Mouse (Mus musculus) midbrain, embryonic 13.5 days (tissue): ENCODE measurements around the gene Adgrf3. TPM values are rescaled to one million over a fixed set of nuclear protein-coding genes. Genes with fewer than 3 reads are reported as not detected.
"Not testable (repeated sequence)": the region's sequence is repeated elsewhere in the genome, so short reads cannot be mapped to it uniquely, and the experiment has no call there.

Source experiments
- ATAC-seq: fragments of 200-750 bp; cut with Nextera tagmentation; 2 replicates; pipeline ENCODE4 v1.8.0; 2017; ENCODE audit warnings: mild to moderate bottlenecking, moderate TSS enrichment, moderate library complexity
- H3K27ac ChIP-seq: fragments of 300-500 bp; sonication (generic); 2 replicates; pipeline ENCODE4 v1.5.1; 2015; ENCODE audit warnings: inconsistent platforms, mild to moderate bottlenecking, moderate library complexity
- H3K27me3 ChIP-seq: fragments of 300-500 bp; sonication (generic); 2 replicates; pipeline ENCODE4 v1.6.1; 2015; ENCODE audit warnings: mild to moderate bottlenecking, inconsistent platforms
- H3K36me3 ChIP-seq: fragments of 300-500 bp; sonication (generic); 2 replicates; pipeline ENCODE4 v1.6.1; 2015; ENCODE audit warnings: mild to moderate bottlenecking, inconsistent platforms
- H3K4me1 ChIP-seq: fragments of 300-500 bp; sonication (generic); replicated peaks from 2 replicates; pipeline ENCODE4 v1.6.1; 2015; ENCODE audit warnings: inconsistent platforms
- H3K4me2 ChIP-seq: fragments of 300-500 bp; sonication (generic); replicated peaks from 2 replicates; pipeline ENCODE4 v1.6.1; 2015; ENCODE audit warnings: moderate library complexity, mild to moderate bottlenecking, inconsistent platforms
- H3K4me3 ChIP-seq: fragments of 300-500 bp; sonication (generic); replicated peaks from 2 replicates; pipeline ENCODE4 v1.5.1; 2015; ENCODE audit warnings: mild to moderate bottlenecking, inconsistent platforms
- H3K9ac ChIP-seq: fragments of 300-500 bp; sonication (generic); replicated peaks from 2 replicates; pipeline ENCODE4 v1.6.1; 2015; ENCODE audit warnings: mild to moderate bottlenecking, inconsistent platforms
- H3K9me3 ChIP-seq: fragments of 300-500 bp; sonication (generic); 2 replicates; pipeline ENCODE4 v1.6.1; 2016; ENCODE audit warnings: mild to moderate bottlenecking, inconsistent platforms
- WGBS: fragments of 180-500 bp; shearing (Covaris S2); methylation state at CpG from one replicate; pipeline ENCODE4 v1.1.7; 2015; 5-methylcytosine and 5-hydroxymethylcytosine counted together
- polyA plus RNA-seq: library from polyadenylated mRNA; unstranded; fragments of >200 nt; fragmentation: Nextera tagmentation; extraction: Ambion mirVana; gene quantifications from 2 replicates; pipeline ENCODE4 v1.2.1, GENCODE M21; 2015

Adgrf3 gene
- polyA plus RNA-seq, 1 experiment from 2014 or later: not detected

GRCm38 (mm10) chr5:30230901-30231300 lies 25.4 kb upstream of the Adgrf3 start:
- no peak overlapping the region for H3K4me3 ChIP-seq
- no peaks in the 10 kb centered on the region for H3K27me3 ChIP-seq
- H3K9me3 ChIP-seq: 0 out of 2 replicates have a peak, but pooled peaks cover 2% of the 10 kb centered on the region
- peaks cover 5% of the 10 kb centered on the region for H3K36me3 ChIP-seq
- H3K4me2 ChIP-seq: no peak overlapping the region
- H3K4me1 ChIP-seq: peaks cover 31% of the 10 kb centered on the region
- 83% methylated on average over 4 of the region's 4 CpGs for WGBS
- ATAC-seq: no peak
- H3K9ac ChIP-seq: no peak overlapping the region
- H3K27ac ChIP-seq: no peak overlapping the region

- H3K9me3 ChIP-seq: no peaks in the 10 kb centered on the region
- no peak overlapping the region for H3K27ac ChIP-seq
- peaks cover 6% of the 10 kb centered on the region for H3K36me3 ChIP-seq
- no peaks in the 10 kb centered on the region for H3K27me3 ChIP-seq
- ATAC-seq: no peak
- H3K4me3 ChIP-seq: no peak overlapping the region
- 97% methylated on average over 8 of the region's 8 CpGs for WGBS
- no peaks in the 10 kb centered on the region for H3K4me1 ChIP-seq
- H3K9ac ChIP-seq: no peak overlapping the region
- no peak overlapping the region for H3K4me2 ChIP-seq
These were observed 17.2 kb upstream of the Adgrf3 start for GRCm38 (mm10) chr5:30222681-30223080.

- Histone ChIP-seq H3K4me3 (no peak overlapping the region), H3K4me1 (no peaks in the 10 kb centered on the region), H3K4me2 (no peak overlapping the region), H3K36me3 (peaks cover 6% of the 10 kb centered on the region), H3K27ac (no peak overlapping the region), H3K9me3 (no peaks in the 10 kb centered on the region), H3K27me3 (no peaks in the 10 kb centered on the region), H3K9ac (no peak overlapping the region)
- 88% methylated on average over 8 of the region's 8 CpGs for WGBS
- ATAC-seq: no peak
These were observed 15.1 kb upstream of the Adgrf3 start for GRCm38 (mm10) chr5:30220666-30221065.

- H3K4me1 ChIP-seq: no peaks in the 10 kb centered on the region
- no peaks in the 10 kb centered on the region for H3K27me3 ChIP-seq
- H3K4me2 ChIP-seq: no peak overlapping the region
- H3K27ac ChIP-seq: no peak overlapping the region
- ATAC-seq: no peak
- H3K36me3 ChIP-seq: peaks cover 6% of the 10 kb centered on the region
- WGBS: 92% methylated on average over 2 of the region's 2 CpGs
- H3K9ac ChIP-seq: no peak overlapping the region
- H3K4me3 ChIP-seq: no peak overlapping the region
- no peaks in the 10 kb centered on the region for H3K9me3 ChIP-seq
These were observed 14.2 kb upstream of the Adgrf3 start for GRCm38 (mm10) chr5:30219715-30220114.

- no peaks in the 10 kb centered on the region for H3K9me3 ChIP-seq
- no peak for ATAC-seq
- H3K4me2 ChIP-seq: no peak overlapping the region
- 80% methylated on average over 5 of the region's 5 CpGs for WGBS
- H3K36me3 ChIP-seq: no peaks in the 10 kb centered on the region
- H3K4me3 ChIP-seq: no peak overlapping the region
- no peak overlapping the region for H3K9ac ChIP-seq
- H3K27me3 ChIP-seq: no peaks in the 10 kb centered on the region
- H3K27ac ChIP-seq: no peak overlapping the region
- no peaks in the 10 kb centered on the region for H3K4me1 ChIP-seq
These were observed 10.4 kb upstream of the Adgrf3 start for GRCm38 (mm10) chr5:30215970-30216369.

GRCm38 (mm10) chr5:30214889-30215288 lies 9.4 kb upstream of the Adgrf3 start:
- Histone ChIP-seq H3K9me3 (no peaks in the 10 kb centered on the region), H3K27me3 (no peaks in the 10 kb centered on the region), H3K4me3 (no peak overlapping the region), H3K9ac (no peak overlapping the region), H3K36me3 (no peaks in the 10 kb centered on the region), H3K27ac (no peak overlapping the region), H3K4me1 (no peaks in the 10 kb centered on the region), H3K4me2 (no peak overlapping the region)
- ATAC-seq: no peak
- 15% methylated on average over 4 of the region's 4 CpGs for WGBS

- H3K9ac ChIP-seq, H3K27me3 ChIP-seq, H3K27ac ChIP-seq, ATAC-seq, H3K9me3 ChIP-seq, H3K36me3 ChIP-seq, H3K4me2 ChIP-seq, H3K4me1 ChIP-seq, H3K4me3 ChIP-seq: not testable (repeated sequence)
- 90% methylated on average over 5 of the region's 5 CpGs for WGBS
These were observed 5.2 kb upstream of the Adgrf3 start for GRCm38 (mm10) chr5:30210758-30211157.

- Histone ChIP-seq H3K4me3 (no peak overlapping the region), H3K9ac (no peak overlapping the region), H3K4me2 (no peak overlapping the region), H3K27ac (no peak overlapping the region), H3K36me3 (no peaks in the 10 kb centered on the region), H3K9me3 (no peaks in the 10 kb centered on the region), H3K4me1 (no peaks in the 10 kb centered on the region), H3K27me3 (no peaks in the 10 kb centered on the region)
- 66% methylated on average over 6 of the region's 6 CpGs for WGBS
- no peak for ATAC-seq
These were observed 1.8 kb upstream of the Adgrf3 start for GRCm38 (mm10) chr5:30207276-30207675.

GRCm38 (mm10) chr5:30205034-30205433 lies 488 bp downstream of the Adgrf3 start:
- Histone ChIP-seq H3K27ac (no peak overlapping the region), H3K4me1 (no peaks in the 10 kb centered on the region), H3K36me3 (no peaks in the 10 kb centered on the region), H3K4me3 (no peak overlapping the region), H3K9me3 (no peaks in the 10 kb centered on the region), H3K27me3 (no peaks in the 10 kb centered on the region), H3K9ac (no peak overlapping the region), H3K4me2 (no peak overlapping the region)
- no peak for ATAC-seq
- WGBS: 75% methylated on average over 3 of the region's 3 CpGs

- WGBS: 48% methylated on average over 1 of the region's 1 CpGs
- no peaks in the 10 kb centered on the region for H3K36me3 ChIP-seq
- no peak for ATAC-seq
- H3K27me3 ChIP-seq: no peaks in the 10 kb centered on the region
- H3K9ac ChIP-seq: no peak overlapping the region
- no peak overlapping the region for H3K4me3 ChIP-seq
- no peak overlapping the region for H3K27ac ChIP-seq
- no peak overlapping the region for H3K4me2 ChIP-seq
- H3K9me3 ChIP-seq: no peaks in the 10 kb centered on the region
- no peaks in the 10 kb centered on the region for H3K4me1 ChIP-seq
These were observed 1.1 kb downstream of the Adgrf3 start for GRCm38 (mm10) chr5:30204441-30204840.

GRCm38 (mm10) chr5:30203216-30203885 lies 2.2 kb downstream of the Adgrf3 start:
- no peak for ATAC-seq
- H3K4me2 ChIP-seq: no peak overlapping the region
- H3K36me3 ChIP-seq: no peaks in the 10 kb centered on the region
- H3K4me1 ChIP-seq: no peaks in the 10 kb centered on the region
- no peaks in the 10 kb centered on the region for H3K27me3 ChIP-seq
- WGBS: 85% methylated on average over 10 of the region's 10 CpGs
- no peak overlapping the region for H3K27ac ChIP-seq
- no peak overlapping the region for H3K4me3 ChIP-seq
- no peak overlapping the region for H3K9ac ChIP-seq
- H3K9me3 ChIP-seq: no peaks in the 10 kb centered on the region

- WGBS: 89% methylated on average over 7 of the region's 7 CpGs
- Histone ChIP-seq H3K27ac (no peak overlapping the region), H3K4me1 (no peaks in the 10 kb centered on the region)
These were observed 3.3 kb downstream of the Adgrf3 start for GRCm38 (mm10) chr5:30202221-30202620.

GRCm38 (mm10) chr5:30201521-30201920 lies 4.0 kb downstream of the Adgrf3 start:
- Histone ChIP-seq H3K9me3 (no peaks in the 10 kb centered on the region), H3K27ac (no peak overlapping the region), H3K36me3 (no peaks in the 10 kb centered on the region), H3K4me1 (no peaks in the 10 kb centered on the region), H3K27me3 (no peaks in the 10 kb centered on the region), H3K4me3 (no peak overlapping the region), H3K4me2 (no peak overlapping the region), H3K9ac (no peak overlapping the region)
- ATAC-seq: peak; percentile 62
- WGBS: 50% methylated on average over 5 of the region's 5 CpGs

More at GRCm38 (mm10) chr5:30202221-30202620, 3.3 kb downstream of the Adgrf3 start:
- Histone ChIP-seq H3K9ac (no peak overlapping the region), H3K4me2 (no peak overlapping the region), H3K9me3 (no peaks in the 10 kb centered on the region), H3K4me3 (no peak overlapping the region), H3K36me3 (no peaks in the 10 kb centered on the region), H3K27me3 (no peaks in the 10 kb centered on the region)
- no peak for ATAC-seq
